Mouse (Mus musculus) erythroid progenitor cell, adult 5-6 weeks (primary cell): Measurements from ENCODE around the gene Krtap4-7. TPM values are rescaled to one million over a fixed set of nuclear protein-coding genes. Genes with fewer than 3 reads are reported as not detected.
"Not testable (repeated sequence)": the region's sequence is repeated elsewhere in the genome, so short reads cannot be mapped to it uniquely, and the experiment has no call there.

Experiments
- ATAC-seq: replicated peaks from 2 replicates; pipeline ENCODE4 v1.8.0; 2016; ENCODE audit warnings: moderate number of reproducible peaks, mild to moderate bottlenecking, moderate TSS enrichment, inconsistent platforms; ENCODE audit not compliant: poor library complexity, low FRiP score, severe bottlenecking
- total RNA-seq, 2 experiments: library from RNA; stranded (forward) in 1 of 2; stranded (reverse) in 1 of 2; fragments of 150-400 nt in 1 of 2; fragments of 186-747, 209-891 nt in 1 of 2; gene quantifications; 2 replicates each; pipeline versions ENCODE4 v1.2.3 to v1.2.4; 2015 to 2017; ENCODE audit warnings: low replicate concordance in 2 of 2

Gene Krtap4-7
- total RNA-seq, 2 experiments from 2014 or later = not detected

DNA sequence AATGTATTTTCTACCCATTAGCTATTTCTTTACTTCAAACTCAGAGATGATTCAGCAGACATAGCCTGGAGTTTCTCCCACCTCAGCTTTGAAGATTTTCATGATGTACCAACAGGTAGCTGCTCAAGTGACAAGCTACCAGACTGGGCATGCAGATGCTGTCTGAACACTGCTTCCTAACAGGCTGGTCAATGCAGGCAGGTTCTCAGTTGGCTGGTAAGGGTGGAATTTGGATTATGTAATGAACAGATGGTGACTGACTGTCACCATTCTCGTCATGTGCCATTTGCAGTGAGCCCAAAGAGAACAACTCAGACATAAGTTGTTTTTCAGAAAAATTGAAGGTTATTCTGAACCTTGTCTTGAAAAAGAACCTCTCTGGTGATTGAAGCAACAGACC lies 34.8 kb downstream of the Krtap4-7 start:
- no peak for ATAC-seq

DNA sequence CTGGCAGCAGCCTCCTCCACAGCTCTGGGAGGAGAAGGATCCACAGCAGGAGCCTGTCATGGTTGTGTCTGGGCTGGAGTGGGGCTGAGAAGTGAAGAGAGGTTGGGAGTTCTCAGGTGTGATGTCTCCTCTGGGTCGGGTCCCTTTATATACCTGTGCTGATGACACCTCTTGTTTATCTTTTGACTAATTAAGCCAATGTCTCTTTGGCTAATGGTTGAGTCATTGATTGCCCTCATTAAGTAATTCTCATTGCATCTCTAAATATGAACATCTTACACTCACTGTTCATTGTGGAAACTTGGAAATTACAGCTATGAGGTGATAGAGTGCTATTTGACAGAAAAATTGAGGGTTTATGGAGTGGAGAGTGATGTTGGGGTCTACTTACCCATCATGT lies 40.7 kb downstream of the Krtap4-7 start, which contains the start of gene Gm11938:
TSS of gene Gm11938 (minus strand) at position 101 of the 400 bp plus-strand sequence.
- not testable (repeated sequence) for ATAC-seq

DNA sequence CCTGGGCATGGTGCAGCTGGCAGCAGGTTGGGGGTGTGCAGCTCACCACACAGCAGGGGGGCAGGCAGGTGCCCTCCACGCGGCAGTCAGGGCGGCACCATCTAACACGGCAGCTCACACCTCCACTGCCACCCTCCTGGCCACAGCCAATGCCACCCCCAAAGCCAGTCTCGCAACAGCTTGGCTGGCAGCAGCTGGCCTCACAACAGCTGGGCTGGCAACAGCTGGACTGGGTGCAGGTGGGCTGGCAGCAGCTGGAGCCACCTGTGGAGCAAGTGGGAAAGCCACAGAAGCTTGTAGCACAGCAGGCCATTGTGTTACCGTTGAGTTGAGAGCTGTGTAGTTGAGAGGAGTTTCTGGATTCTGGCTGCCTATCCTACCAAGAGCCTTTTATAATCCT lies 46.1 kb downstream of the Krtap4-7 start, which contains the start of gene Krtap9-3:
TSS of gene Krtap9-3 (minus strand) at position 364 of the 400 bp plus-strand sequence.
- ATAC-seq = not testable (repeated sequence)

Other genes with a start within 250 kb of the Krtap4-7 start
Only the 30 nearest of the 38 such genes appear.
- gene Krt23, start 151.0 kb downstream of the Krtap4-7 start, total RNA-seq (2015; ENCODE audit: low replicate concordance) = not detected in 2 replicates
- not detected in 2 replicates for gene Krt23, start 151.0 kb downstream of the Krtap4-7 start, total RNA-seq (2017; ENCODE audit: low replicate concordance)
- not detected in 2 replicates for gene Krt39, start 122.8 kb downstream of the Krtap4-7 start, total RNA-seq (2015; ENCODE audit: low replicate concordance)
- not detected in 2 replicates for gene Krt39, start 122.8 kb downstream of the Krtap4-7 start, total RNA-seq (2017; ENCODE audit: low replicate concordance)
- gene Krt40, start 100.9 kb downstream of the Krtap4-7 start, total RNA-seq (2015; ENCODE audit: low replicate concordance) = not detected in 2 replicates
- gene Krt40, start 100.9 kb downstream of the Krtap4-7 start, total RNA-seq (2017; ENCODE audit: low replicate concordance) = not detected in 2 replicates
- gene Krtap3-3, start 93.2 kb downstream of the Krtap4-7 start, total RNA-seq (2015; ENCODE audit: low replicate concordance) = not detected in 2 replicates
- gene Krtap3-3, start 93.2 kb downstream of the Krtap4-7 start, total RNA-seq (2017; ENCODE audit: low replicate concordance) = not detected in 2 replicates
- not detected in 2 replicates for gene Krtap3-2, start 87.2 kb downstream of the Krtap4-7 start, total RNA-seq (2015; ENCODE audit: low replicate concordance)
- gene Krtap3-2, start 87.2 kb downstream of the Krtap4-7 start, total RNA-seq (2017; ENCODE audit: low replicate concordance) = not detected in 2 replicates
- not detected in 2 replicates for gene Gm11939, start 84.6 kb downstream of the Krtap4-7 start, total RNA-seq (2015; ENCODE audit: low replicate concordance)
- not detected in 2 replicates for gene Gm11939, start 84.6 kb downstream of the Krtap4-7 start, total RNA-seq (2017; ENCODE audit: low replicate concordance)
- gene Krtap3-1, start 77.5 kb downstream of the Krtap4-7 start, total RNA-seq (2015; ENCODE audit: low replicate concordance) = not detected in 2 replicates
- gene Krtap3-1, start 77.5 kb downstream of the Krtap4-7 start, total RNA-seq (2017; ENCODE audit: low replicate concordance) = not detected in 2 replicates
- not detected in 2 replicates for gene Krtap1-5, start 63.1 kb downstream of the Krtap4-7 start, total RNA-seq (2015; ENCODE audit: low replicate concordance)
- not detected in 2 replicates for gene Krtap1-5, start 63.1 kb downstream of the Krtap4-7 start, total RNA-seq (2017; ENCODE audit: low replicate concordance)
- not detected in 2 replicates for gene Krtap1-4, start 60.4 kb downstream of the Krtap4-7 start, total RNA-seq (2015; ENCODE audit: low replicate concordance)
- not detected in 2 replicates for gene Krtap1-4, start 60.4 kb downstream of the Krtap4-7 start, total RNA-seq (2017; ENCODE audit: low replicate concordance)
- not detected in 2 replicates for gene Krtap1-3, start 52.8 kb downstream of the Krtap4-7 start, total RNA-seq (2015; ENCODE audit: low replicate concordance)
- not detected in 2 replicates for gene Krtap1-3, start 52.8 kb downstream of the Krtap4-7 start, total RNA-seq (2017; ENCODE audit: low replicate concordance)
- not detected in 2 replicates for gene Krtap9-3, start 46.0 kb downstream of the Krtap4-7 start, total RNA-seq (2015; ENCODE audit: low replicate concordance)
- gene Krtap9-3, start 46.0 kb downstream of the Krtap4-7 start, total RNA-seq (2017; ENCODE audit: low replicate concordance) = not detected in 2 replicates
- gene Gm11938, start 40.8 kb downstream of the Krtap4-7 start, total RNA-seq (2015; ENCODE audit: low replicate concordance) = not detected in 2 replicates
- not detected in 2 replicates for gene Gm11938, start 40.8 kb downstream of the Krtap4-7 start, total RNA-seq (2017; ENCODE audit: low replicate concordance)
- gene Gm11937, start 33.9 kb downstream of the Krtap4-7 start, total RNA-seq (2015; ENCODE audit: low replicate concordance) = not detected in 2 replicates
- not detected in 2 replicates for gene Gm11937, start 33.9 kb downstream of the Krtap4-7 start, total RNA-seq (2017; ENCODE audit: low replicate concordance)
- not detected in 2 replicates for gene Krtap2-4, start 29.2 kb downstream of the Krtap4-7 start, total RNA-seq (2015; ENCODE audit: low replicate concordance)
- gene Krtap2-4, start 29.2 kb downstream of the Krtap4-7 start, total RNA-seq (2017; ENCODE audit: low replicate concordance) = not detected in 2 replicates
- gene Gm11562, start 23.7 kb downstream of the Krtap4-7 start, total RNA-seq (2015; ENCODE audit: low replicate concordance) = not detected in 2 replicates
- not detected in 2 replicates for gene Gm11562, start 23.7 kb downstream of the Krtap4-7 start, total RNA-seq (2017; ENCODE audit: low replicate concordance)
- not detected in 2 replicates for gene Krtap4-1, start 15.9 kb downstream of the Krtap4-7 start, total RNA-seq (2015; ENCODE audit: low replicate concordance)
- gene Krtap4-1, start 15.9 kb downstream of the Krtap4-7 start, total RNA-seq (2017; ENCODE audit: low replicate concordance) = not detected in 2 replicates
- not detected in 2 replicates for gene Krtap4-2, start 9.0 kb downstream of the Krtap4-7 start, total RNA-seq (2015; ENCODE audit: low replicate concordance)
- gene Krtap4-2, start 9.0 kb downstream of the Krtap4-7 start, total RNA-seq (2017; ENCODE audit: low replicate concordance) = not detected in 2 replicates
- not detected in 2 replicates for gene Gm11555, start 6.1 kb upstream of the Krtap4-7 start, total RNA-seq (2015; ENCODE audit: low replicate concordance)
- not detected in 2 replicates for gene Gm11555, start 6.1 kb upstream of the Krtap4-7 start, total RNA-seq (2017; ENCODE audit: low replicate concordance)
- gene Gm11563, start 14.9 kb upstream of the Krtap4-7 start, total RNA-seq (2015; ENCODE audit: low replicate concordance) = not detected in 2 replicates
- not detected in 2 replicates for gene Gm11563, start 14.9 kb upstream of the Krtap4-7 start, total RNA-seq (2017; ENCODE audit: low replicate concordance)
- gene Krtap4-6, start 21.9 kb upstream of the Krtap4-7 start, total RNA-seq (2015; ENCODE audit: low replicate concordance) = not detected in 2 replicates
- gene Krtap4-6, start 21.9 kb upstream of the Krtap4-7 start, total RNA-seq (2017; ENCODE audit: low replicate concordance) = not detected in 2 replicates
- gene Gm14190, start 46.7 kb upstream of the Krtap4-7 start, total RNA-seq (2015; ENCODE audit: low replicate concordance) = not detected in 2 replicates
- not detected in 2 replicates for gene Gm14190, start 46.7 kb upstream of the Krtap4-7 start, total RNA-seq (2017; ENCODE audit: low replicate concordance)
- gene Gm14180, start 90.2 kb upstream of the Krtap4-7 start, total RNA-seq (2015; ENCODE audit: low replicate concordance) = not detected in 2 replicates
- not detected in 2 replicates for gene Gm14180, start 90.2 kb upstream of the Krtap4-7 start, total RNA-seq (2017; ENCODE audit: low replicate concordance)
- gene Gm11595, start 128.8 kb upstream of the Krtap4-7 start, total RNA-seq (2015; ENCODE audit: low replicate concordance) = not detected in 2 replicates
- gene Gm11595, start 128.8 kb upstream of the Krtap4-7 start, total RNA-seq (2017; ENCODE audit: low replicate concordance) = not detected in 2 replicates
- gene Krtap4-8, start 136.6 kb upstream of the Krtap4-7 start, total RNA-seq (2015; ENCODE audit: low replicate concordance) = not detected in 2 replicates
- not detected in 2 replicates for gene Krtap4-8, start 136.6 kb upstream of the Krtap4-7 start, total RNA-seq (2017; ENCODE audit: low replicate concordance)
- not detected in 2 replicates for gene Krtap4-9, start 141.1 kb upstream of the Krtap4-7 start, total RNA-seq (2015; ENCODE audit: low replicate concordance)
- not detected in 2 replicates for gene Krtap4-9, start 141.1 kb upstream of the Krtap4-7 start, total RNA-seq (2017; ENCODE audit: low replicate concordance)
- not detected in 2 replicates for gene Gm11596, start 149.4 kb upstream of the Krtap4-7 start, total RNA-seq (2015; ENCODE audit: low replicate concordance)
- gene Gm11596, start 149.4 kb upstream of the Krtap4-7 start, total RNA-seq (2017; ENCODE audit: low replicate concordance) = not detected in 2 replicates
- not detected in 2 replicates for gene Gm11569, start 154.8 kb upstream of the Krtap4-7 start, total RNA-seq (2015; ENCODE audit: low replicate concordance)
- gene Gm11569, start 154.8 kb upstream of the Krtap4-7 start, total RNA-seq (2017; ENCODE audit: low replicate concordance) = not detected in 2 replicates
- gene Gm11554, start 160.4 kb upstream of the Krtap4-7 start, total RNA-seq (2015; ENCODE audit: low replicate concordance) = not detected in 2 replicates
- not detected in 2 replicates for gene Gm11554, start 160.4 kb upstream of the Krtap4-7 start, total RNA-seq (2017; ENCODE audit: low replicate concordance)
- gene Krtap4-13, start 165.8 kb upstream of the Krtap4-7 start, total RNA-seq (2015; ENCODE audit: low replicate concordance) = not detected in 2 replicates
- not detected in 2 replicates for gene Krtap4-13, start 165.8 kb upstream of the Krtap4-7 start, total RNA-seq (2017; ENCODE audit: low replicate concordance)
- not detected in 2 replicates for gene Gm11564, start 171.6 kb upstream of the Krtap4-7 start, total RNA-seq (2015; ENCODE audit: low replicate concordance)
- gene Gm11564, start 171.6 kb upstream of the Krtap4-7 start, total RNA-seq (2017; ENCODE audit: low replicate concordance) = not detected in 2 replicates